Mouse (Mus musculus): Measurements from ENCODE around the gene Vwa5a.
A peak's percentile ranks its signal among the peaks of the same experiment; 100 is the strongest.

Gene Vwa5a

DNA sequence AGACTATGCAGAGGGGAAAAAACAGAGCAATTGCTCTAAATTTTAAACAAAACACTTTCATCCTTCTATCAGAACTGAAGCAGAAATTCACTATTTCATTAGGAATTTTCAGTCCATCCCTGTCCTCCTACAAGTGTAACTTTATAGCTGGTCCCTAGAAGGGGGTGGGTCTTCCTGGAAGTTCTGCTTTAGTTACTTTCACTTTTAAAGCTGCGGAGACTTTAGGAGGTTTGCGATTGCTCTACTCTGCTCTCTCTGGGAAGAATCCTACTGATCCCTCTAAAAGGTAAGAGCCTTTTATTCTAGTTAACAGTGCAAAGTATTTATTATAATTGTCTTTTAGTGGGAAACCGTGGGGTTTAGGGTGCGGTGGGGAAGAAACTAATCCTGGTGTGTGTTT lies at the start of gene Vwa5a:
Vwa5a (plus strand) TSS at position 167 of the 400 bp plus-strand sequence.
- DNase-seq (ENCODE audit: low spot score in 2 of 2) = peak in 1 of 2 experiments; percentile 7

DNA sequence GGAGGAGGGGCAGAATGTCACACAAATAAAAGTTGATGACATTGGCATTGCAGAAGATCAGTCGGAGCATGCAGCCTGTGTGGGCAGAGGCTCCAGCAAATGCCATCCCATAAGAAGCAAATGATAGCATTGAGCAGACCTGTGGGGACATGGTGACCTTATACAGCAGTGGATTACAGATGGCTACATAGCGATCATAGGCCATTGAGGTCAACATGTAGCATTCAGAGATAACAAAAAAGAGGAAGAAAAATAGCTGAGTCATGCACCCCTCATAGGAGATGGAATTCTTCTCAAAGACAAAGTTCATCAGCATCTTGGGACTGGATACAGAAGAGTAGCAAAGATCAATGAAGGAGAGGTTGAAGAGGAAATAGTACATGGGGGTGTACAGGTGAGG lies 45.2 kb upstream of the Vwa5a start:
- DNase-seq (ENCODE audit: low spot score in 2 of 2) = no peak

DNA sequence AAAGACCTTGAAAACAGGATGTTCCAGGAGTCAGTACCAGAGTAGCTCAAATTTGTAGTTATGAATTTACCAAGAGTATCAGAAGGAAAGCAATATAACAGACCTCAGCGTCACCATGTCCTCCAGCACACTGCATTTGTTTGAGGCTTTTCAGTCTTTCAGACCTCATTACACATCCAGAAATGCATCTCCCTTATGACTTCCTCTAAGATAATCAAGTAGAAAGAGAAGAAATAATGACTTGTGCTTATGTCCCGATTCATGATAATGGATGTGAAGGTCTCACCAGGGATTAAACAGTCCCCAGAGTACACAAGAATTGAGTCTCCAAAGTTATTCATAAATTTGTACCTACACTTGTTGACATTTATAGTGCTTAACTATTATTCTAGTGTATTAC lies 43.6 kb upstream of the Vwa5a start, which contains the start of gene Olfr918:
Olfr918 (minus strand) TSS at position 101 of the 400 bp plus-strand sequence.
- no peak for DNase-seq (ENCODE audit: low spot score in 2 of 2)

DNA sequence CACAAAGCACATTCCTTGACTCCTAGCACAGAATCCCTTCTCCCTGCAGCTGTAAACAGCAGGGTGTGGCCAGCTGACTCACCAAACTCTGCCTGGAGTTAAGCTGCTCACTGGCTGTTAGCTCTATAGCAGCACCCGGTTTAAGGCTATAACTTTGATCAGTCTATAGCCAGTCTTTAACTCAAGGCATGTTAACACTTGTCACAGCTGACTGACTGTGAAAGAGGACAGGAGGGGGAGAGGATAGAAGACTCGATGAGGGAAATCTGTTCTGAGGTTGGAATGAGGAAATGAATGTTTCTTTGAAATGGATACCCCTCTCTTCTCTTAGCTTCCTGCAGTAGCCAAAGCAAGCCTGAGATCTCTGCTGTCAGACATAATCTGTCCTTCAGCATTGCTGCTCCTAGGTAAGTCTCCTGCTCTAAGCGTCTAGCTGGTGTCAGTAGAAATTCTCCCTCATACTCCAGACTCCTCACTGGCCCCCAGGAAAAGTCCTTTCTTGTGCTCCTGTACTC lies 916 bp downstream of the Vwa5a start:
- DNase-seq (ENCODE audit: low spot score in 2 of 2) = peak in 1 of 2 experiments; percentile 0

DNA sequence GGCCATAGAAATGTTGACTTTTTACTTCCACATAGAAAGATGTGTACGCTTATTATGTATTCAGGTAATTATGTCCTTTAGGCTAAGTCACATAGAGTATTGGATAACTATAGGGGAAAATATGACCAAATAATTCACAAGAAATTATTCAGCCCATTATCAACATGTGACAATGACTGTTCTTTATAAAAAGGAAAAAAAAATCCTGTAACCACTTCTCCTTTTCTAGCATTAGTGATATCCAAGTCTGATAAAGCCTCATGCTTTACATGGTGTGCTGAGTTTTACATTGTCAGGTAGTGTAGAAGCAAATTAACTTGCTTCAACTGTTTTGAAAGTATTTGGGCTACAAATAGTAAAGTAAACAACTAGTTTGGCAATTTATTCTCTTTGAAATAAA lies 6.0 kb downstream of the Vwa5a start:
- no peak for DNase-seq (ENCODE audit: low spot score in 2 of 2)

DNA sequence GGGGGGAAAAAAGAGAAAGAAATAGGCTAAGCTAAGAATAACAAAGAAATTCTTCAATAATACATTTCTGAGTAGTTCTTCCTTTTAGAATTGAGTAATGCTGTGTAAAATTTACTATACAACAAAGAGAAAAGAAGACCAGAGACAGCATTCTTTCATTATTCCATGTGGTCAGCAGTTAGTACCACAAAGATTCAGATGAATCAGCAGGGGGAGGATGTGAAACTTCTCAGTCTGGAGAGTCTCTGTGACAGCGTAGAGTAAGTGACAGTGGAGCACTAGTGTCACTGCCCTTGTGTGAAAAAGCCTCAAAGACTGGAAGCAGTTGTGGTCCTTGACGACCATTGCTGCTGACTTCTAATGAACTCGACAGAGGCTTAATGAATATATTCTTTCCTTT lies 10.2 kb downstream of the Vwa5a start:
- DNase-seq (ENCODE audit: low spot score in 2 of 2) = no peak

DNA sequence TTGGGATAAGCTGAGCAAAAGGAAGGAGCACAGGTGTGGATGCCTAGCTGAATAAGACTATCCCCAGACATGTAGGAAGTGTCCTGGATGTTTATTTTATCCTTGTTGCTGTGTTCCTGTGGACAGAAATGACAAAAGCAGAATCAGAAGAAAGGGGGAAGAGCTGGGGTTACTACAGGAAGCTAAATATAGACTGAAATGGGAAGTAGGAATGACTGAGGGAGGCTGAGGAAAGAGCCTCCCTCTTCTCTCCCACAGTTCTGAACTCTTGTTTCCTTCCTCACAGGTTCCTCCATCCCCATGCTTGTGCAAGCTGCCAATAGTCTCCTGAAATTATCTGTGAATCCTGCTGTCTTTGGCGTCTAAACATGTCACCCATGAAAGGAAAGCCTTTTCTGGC lies 23.3 kb downstream of the Vwa5a start:
- DNase-seq (ENCODE audit: low spot score in 2 of 2) = no peak

DNA sequence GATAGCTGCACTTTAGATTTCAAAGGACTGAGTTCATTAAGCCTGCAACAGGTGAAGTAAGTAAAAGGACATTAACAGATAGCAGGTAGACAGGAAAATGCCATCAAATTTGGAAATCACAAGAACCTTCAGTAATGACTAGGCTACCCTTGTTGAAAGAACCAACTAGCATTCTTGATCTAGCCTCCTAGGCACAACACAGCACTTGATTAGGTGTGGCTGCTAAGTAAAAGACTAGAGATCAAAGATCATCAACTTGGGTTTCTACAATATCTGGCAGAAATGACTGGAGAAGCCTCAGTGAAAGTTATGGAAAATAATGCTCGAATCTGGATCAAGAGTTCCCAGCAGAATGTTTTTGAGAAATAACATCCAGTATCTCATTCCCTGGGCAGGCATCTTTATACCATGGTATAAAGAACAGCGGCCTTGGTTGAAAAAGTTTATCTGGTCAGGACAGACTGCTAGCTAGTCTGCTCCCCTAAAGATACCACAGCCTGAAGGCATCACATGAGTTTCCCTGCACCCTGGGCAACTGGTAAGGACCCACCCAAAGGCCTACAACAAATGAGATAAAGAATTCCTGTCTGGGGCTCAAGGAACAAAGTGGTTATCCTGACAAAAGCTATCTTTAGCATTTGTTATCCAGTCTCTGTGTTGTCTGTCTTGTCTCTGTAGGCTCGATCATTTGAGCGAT lies 26.7 kb downstream of the Vwa5a start:
- DNase-seq (ENCODE audit: low spot score in 2 of 2) = no peak

DNA sequence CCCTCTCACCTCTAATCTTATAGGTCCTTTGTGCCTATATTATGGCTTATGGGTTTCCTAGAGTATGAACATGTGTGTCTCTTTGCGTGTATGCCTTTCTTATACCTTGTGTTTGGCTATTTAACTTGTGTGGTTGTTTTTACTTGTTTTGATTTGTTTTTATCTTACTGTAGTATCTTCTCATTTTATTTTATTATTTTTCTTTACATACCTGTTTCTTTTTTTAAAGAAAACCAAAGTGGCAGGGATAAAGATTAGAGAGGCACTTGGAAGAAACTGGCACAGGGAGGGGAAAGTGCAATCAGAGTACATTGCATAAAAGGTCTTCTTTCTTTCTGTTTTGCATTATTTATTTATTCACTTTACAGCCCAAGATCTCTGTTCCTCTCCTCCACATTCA lies 33.9 kb downstream of the Vwa5a start, which contains the start of gene Olfr920:
Olfr920 (plus strand) TSS at position 301 of the 400 bp plus-strand sequence.
- no peak for DNase-seq (ENCODE audit: low spot score in 2 of 2)

DNA sequence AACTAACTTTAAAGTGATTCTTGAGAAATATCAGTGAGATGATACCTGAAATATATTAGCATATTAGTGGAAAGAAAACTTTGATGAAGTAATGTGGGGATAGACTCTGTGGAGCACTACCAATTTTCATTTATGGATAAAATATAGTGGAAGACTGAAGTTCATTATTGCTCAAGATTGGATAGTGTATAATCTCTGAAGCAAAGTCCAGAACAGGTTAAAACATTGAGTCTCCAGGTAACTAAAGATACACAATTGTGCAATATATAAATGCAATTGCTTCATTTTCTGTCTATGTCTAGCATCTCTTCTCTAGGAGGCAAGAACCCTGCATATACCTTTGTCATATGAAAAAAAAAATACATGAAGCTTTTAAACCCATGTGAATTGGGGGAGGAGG lies 54.7 kb downstream of the Vwa5a start, which contains the start of gene Olfr921:
Olfr921 (plus strand) TSS at position 301 of the 400 bp plus-strand sequence.
- DNase-seq (ENCODE audit: low spot score in 2 of 2) = no peak

DNA sequence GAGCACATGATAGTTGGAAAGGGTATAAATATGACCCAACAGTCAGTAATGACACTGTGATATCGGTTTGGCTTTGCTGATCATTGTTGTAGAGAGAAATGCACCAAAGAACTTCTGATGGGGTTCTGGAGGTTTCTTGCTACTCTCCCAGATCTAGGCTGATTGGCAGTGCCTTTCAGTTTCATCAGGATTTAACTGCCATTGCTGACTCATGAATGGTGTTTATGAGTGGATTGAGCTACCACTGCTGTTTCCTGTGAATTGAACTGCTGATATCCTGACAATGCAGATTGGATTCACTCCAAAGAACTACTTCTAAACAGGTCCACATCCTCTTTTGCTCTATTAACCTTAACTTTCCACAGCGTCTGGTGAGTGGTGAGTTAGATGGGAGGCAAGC lies 74.6 kb downstream of the Vwa5a start:
- DNase-seq (ENCODE audit: low spot score in 2 of 2) = no peak

Data from frontal cortex, postnatal 36 days (tissue).